Mouse (Mus musculus): ENCODE results near the gene Eif4g3. TPM values are rescaled to one million over a fixed set of nuclear protein-coding genes. Genes with fewer than 3 reads are reported as not detected.
"Not testable (repeated sequence)": the region's sequence is repeated elsewhere in the genome, so short reads cannot be mapped to it uniquely, and the experiment has no call there.

Gene Eif4g3
- total RNA-seq, 2 experiments from 2014 or later: 38.1 to 45.7 TPM

- no peak for DNase-seq
These were observed 30.7 kb downstream of the Eif4g3 start for GRCm38 (mm10) chr4:138023403-138024100.

- DNase-seq: no peak
These were observed 36.3 kb downstream of the Eif4g3 start for GRCm38 (mm10) chr4:138029168-138029567.

- DNase-seq: no peak
These were observed 39.0 kb downstream of the Eif4g3 start for GRCm38 (mm10) chr4:138031828-138032227.

GRCm38 (mm10) chr4:138033871-138034270 is 41.0 kb downstream of the Eif4g3 start:
- DNase-seq: no peak

GRCm38 (mm10) chr4:138035435-138036120 is 42.8 kb downstream of the Eif4g3 start:
- DNase-seq: no peak

- DNase-seq: no peak
These were observed 44.3 kb downstream of the Eif4g3 start for GRCm38 (mm10) chr4:138037110-138037509.

GRCm38 (mm10) chr4:138037896-138038295 is 45.1 kb downstream of the Eif4g3 start:
- DNase-seq: no peak

GRCm38 (mm10) chr4:138038365-138039274 is 45.8 kb downstream of the Eif4g3 start:
- DNase-seq: no peak

GRCm38 (mm10) chr4:138039275-138039651 is 46.4 kb downstream of the Eif4g3 start:
- peak in 1 of 2 experiments; percentile 21 for DNase-seq

GRCm38 (mm10) chr4:138040589-138040988 is 47.8 kb downstream of the Eif4g3 start:
- DNase-seq: no peak

- peak; percentile 30 to 51 for DNase-seq
These were observed 48.9 kb downstream of the Eif4g3 start for GRCm38 (mm10) chr4:138041566-138042256.

GRCm38 (mm10) chr4:138042257-138042589 is 49.4 kb downstream of the Eif4g3 start:
- no peak for DNase-seq

- DNase-seq: no peak
These were observed 49.8 kb downstream of the Eif4g3 start for GRCm38 (mm10) chr4:138042625-138043024.

GRCm38 (mm10) chr4:138044841-138045500 is 52.1 kb downstream of the Eif4g3 start:
- no peak for DNase-seq

- DNase-seq: no peak
These were observed 53.0 kb downstream of the Eif4g3 start for GRCm38 (mm10) chr4:138045809-138046208.

- DNase-seq: no peak
These were observed 53.5 kb downstream of the Eif4g3 start for GRCm38 (mm10) chr4:138046371-138046770.

- DNase-seq: no peak
These were observed 56.7 kb downstream of the Eif4g3 start for GRCm38 (mm10) chr4:138049547-138049946.

- no peak for DNase-seq
These were observed 58.7 kb downstream of the Eif4g3 start for GRCm38 (mm10) chr4:138051488-138051887.

GRCm38 (mm10) chr4:138056658-138057057 is 63.8 kb downstream of the Eif4g3 start:
- DNase-seq: no peak

- not testable (repeated sequence) for DNase-seq
These were observed 64.5 kb downstream of the Eif4g3 start for GRCm38 (mm10) chr4:138057196-138057754.

- no peak for DNase-seq
These were observed 68.3 kb downstream of the Eif4g3 start for GRCm38 (mm10) chr4:138061161-138061560.

Data from heart, adult 18-20 months (tissue).